21 mouse cellular contexts compared by ENCODE assay signal in the genomic region with DNA sequence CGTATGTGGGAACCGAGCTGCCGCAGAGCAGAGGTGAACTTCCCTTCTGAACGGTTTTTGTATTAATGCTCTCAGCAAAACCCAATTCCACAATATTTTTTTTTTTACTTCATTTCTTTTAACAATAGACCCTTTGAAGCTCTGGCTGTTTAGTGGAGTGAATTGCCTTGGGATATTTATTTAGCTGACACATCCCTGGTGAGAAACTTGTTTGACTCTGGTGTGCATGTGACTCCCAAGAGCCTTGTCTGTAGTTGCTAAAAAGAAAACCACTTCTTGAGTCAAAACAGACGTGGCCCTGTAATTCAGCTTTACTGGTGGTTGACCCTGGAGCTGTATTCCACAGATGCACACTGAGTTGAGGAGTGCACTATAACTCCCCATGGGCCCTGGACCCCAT.
DNase-seq lines count a peak whose midpoint lies in the region; ATAC-seq lines count a peak whose summit lies in the region.
"Had no signal": no experiment of that assay in that cellular context is flagged by ENCODE, and none has a peak within 500 bp of the region (broad histone marks: within the 10 kb centered on the region; RNA-seq: fewer than 3 reads in every experiment).

No protein-coding gene starts in this region.

- no peaks in the 10 kb centered on the region for H3K4me1 ChIP-seq in embryonic facial prominence, embryonic 11.5 days (ENCODE audit: control insufficient read depth, insufficient read depth, low read length)
- peaks cover 6% of the 10 kb centered on the region for H3K4me1 ChIP-seq in embryonic facial prominence, embryonic 10.5 days
- H3K4me1 ChIP-seq: embryonic facial prominence, embryonic 13.5 days; embryonic facial prominence, embryonic 15.5 days had no signal

- DNase-seq in embryonic facial prominence, embryonic 11.5 days (ENCODE audit: low spot score), result peak; percentile 9
- DNase-seq in embryonic facial prominence, embryonic 10.5 days (ENCODE audit: low spot score), result no peak
- peak; percentile 69 for DNase-seq in 3T3-L1 (ENCODE audit: low read depth, low spot score)
- peak; percentile 73 for DNase-seq in fibroblast of lung, adult 2 months (ENCODE audit: low read depth)
- DNase-seq in cerebellum, adult 9-11 months, result no peak
- DNase-seq: adrenal gland, adult 8-10 months; adrenal gland, postnatal 14 days; adrenal gland, postnatal 36 days; cerebellum, adult 11-12 months; cerebellum, adult 2 months; cerebellum, adult 9-10 months; cerebellum, postnatal 14 days; cerebellum, postnatal 36 days; embryo, embryonic 11 days had no signal

- H3K27ac ChIP-seq in embryonic facial prominence, embryonic 11.5 days (replicated peaks; ENCODE audit: low read depth, low read length), result no peak overlapping the region
- no peak overlapping the region for H3K27ac ChIP-seq in embryonic facial prominence, embryonic 10.5 days (replicated peaks)
- H3K27ac ChIP-seq: embryonic facial prominence, embryonic 13.5 days; embryonic facial prominence, embryonic 15.5 days had no signal

- H3K27me3 ChIP-seq in embryonic facial prominence, embryonic 11.5 days (ENCODE audit: control insufficient read depth, insufficient read depth, low read length), result no peaks in the 10 kb centered on the region
- peaks cover 11% of the 10 kb centered on the region for H3K27me3 ChIP-seq in embryonic facial prominence, embryonic 10.5 days (replicated peaks; ENCODE audit: low read depth, poor library complexity, severe bottlenecking)
- H3K27me3 ChIP-seq: embryonic facial prominence, embryonic 13.5 days; embryonic facial prominence, embryonic 15.5 days had no signal

- H3K9ac ChIP-seq in embryonic facial prominence, embryonic 11.5 days (replicated peaks; ENCODE audit: low read length), result no peak overlapping the region
- H3K9ac ChIP-seq: embryonic facial prominence, embryonic 13.5 days; embryonic facial prominence, embryonic 15.5 days had no signal

- 27% methylated on average over 5 of the region's 5 CpGs for WGBS in embryonic facial prominence, embryonic 11.5 days
- WGBS in embryonic facial prominence, embryonic 10.5 days, result 45% methylated on average over 5 of the region's 5 CpGs

- no peaks in the 10 kb centered on the region for H3K36me3 ChIP-seq in embryonic facial prominence, embryonic 11.5 days (replicated peaks; ENCODE audit: control insufficient read depth, insufficient read depth, low read depth, low read length)
- no peaks in the 10 kb centered on the region for H3K36me3 ChIP-seq in embryonic facial prominence, embryonic 10.5 days (replicated peaks)
- H3K36me3 ChIP-seq: embryonic facial prominence, embryonic 13.5 days; embryonic facial prominence, embryonic 15.5 days had no signal

- H3K4me2 ChIP-seq in embryonic facial prominence, embryonic 11.5 days (ENCODE audit: low read depth, low read length), result no peak overlapping the region
- H3K4me2 ChIP-seq: embryonic facial prominence, embryonic 13.5 days; embryonic facial prominence, embryonic 15.5 days had no signal

- no peaks in the 10 kb centered on the region for H3K9me3 ChIP-seq in embryonic facial prominence, embryonic 11.5 days (replicated peaks; ENCODE audit: control insufficient read depth, low read length)
- no peaks in the 10 kb centered on the region for H3K9me3 ChIP-seq in embryonic facial prominence, embryonic 10.5 days
- H3K9me3 ChIP-seq: embryonic facial prominence, embryonic 13.5 days; embryonic facial prominence, embryonic 15.5 days had no signal

- ATAC-seq in embryonic facial prominence, embryonic 11.5 days (replicated peaks; ENCODE audit: insufficient number of reproducible peaks, low FRiP score, low TSS enrichment, low read depth), result no peak
- ATAC-seq: activated CD4-positive, CD25-positive, alpha-beta regulatory T cell, adult 4 months; forebrain, embryonic 14.5 days; forebrain, embryonic 16.5 days; Patski had no signal

- H3K4me3 ChIP-seq in embryonic facial prominence, embryonic 11.5 days (ENCODE audit: low read depth, low read length), result no peak overlapping the region
- H3K4me3 ChIP-seq in embryonic facial prominence, embryonic 10.5 days, result no peak overlapping the region
- H3K4me3 ChIP-seq: embryonic facial prominence, embryonic 13.5 days; embryonic facial prominence, embryonic 15.5 days; erythroblast, embryonic 14.5 days had no signal

Comparison
In these comparisons a context has a peak if more than half of its experiments do, and no peak if none do; other contexts are left out.
1. DNase-seq: peak in embryonic facial prominence, embryonic 11.5 days (single experiment), 3T3-L1 (single experiment) and fibroblast of lung, adult 2 months (single experiment); none in embryonic facial prominence, embryonic 10.5 days (single experiment) and cerebellum, adult 9-11 months (single experiment).